Mouse (Mus musculus) duodenum, adult 2 months (tissue): ENCODE measurements around the gene Bahcc1. TPM values are rescaled to one million over a fixed set of nuclear protein-coding genes. Genes with fewer than 3 reads are reported as not detected.

Experiments used
- polyA plus RNA-seq: library from polyadenylated mRNA; depleted of rRNA; stranded (reverse); fragments of >200 nt; gene quantifications from 2 replicates; pipeline ENCODE4 v1.2.3, GENCODE M21; 2012; ENCODE audit warnings: low replicate concordance; rRNA removed

The Bahcc1 gene
- 11.2 and 12.3 TPM in 2 replicates for polyA plus RNA-seq

GRCm38 (mm10) chr11:120232230-120233097, at the start of gene Bahcc1:
TSS of gene Bahcc1 (plus strand) at chr11:120232947.

Other genes starting within 250 kb of the Bahcc1 start
- 6.0 and 7.4 TPM in 2 replicates for gene Aatk, start 185.8 kb upstream of the Bahcc1 start, polyA plus RNA-seq
- 1.7 and 2.4 TPM in 2 replicates for gene Cep131, start 146.1 kb upstream of the Bahcc1 start, polyA plus RNA-seq
- gene Tepsin, start 134.2 kb upstream of the Bahcc1 start, polyA plus RNA-seq = 75.8 and 104 TPM in 2 replicates
- gene Ndufaf8, start 134.0 kb upstream of the Bahcc1 start, polyA plus RNA-seq = 78.0 and 94.4 TPM in 2 replicates
- gene Slc38a10, start 81.6 kb upstream of the Bahcc1 start, polyA plus RNA-seq = 59.9 and 76.0 TPM in 2 replicates
- 797 and 1,378 TPM in 2 replicates for gene Actg1, start 115.6 kb downstream of the Bahcc1 start, polyA plus RNA-seq
- 0.12 TPM in 1 of 2 replicates, not detected in the other for gene Fscn2, start 128.6 kb downstream of the Bahcc1 start, polyA plus RNA-seq
- 49.3 and 67.2 TPM in 2 replicates for gene Faap100, start 145.8 kb downstream of the Bahcc1 start, polyA plus RNA-seq
- 48.8 and 65.0 TPM in 2 replicates for gene Nploc4, start 204.8 kb downstream of the Bahcc1 start, polyA plus RNA-seq
- gene Tspan10, start 209.7 kb downstream of the Bahcc1 start, polyA plus RNA-seq = 0.11 and 0.41 TPM in 2 replicates
- gene Pde6g, start 220.6 kb downstream of the Bahcc1 start, polyA plus RNA-seq = 0.27 and 0.28 TPM in 2 replicates
- gene Oxld1, start 225.1 kb downstream of the Bahcc1 start, polyA plus RNA-seq = 24.0 and 38.7 TPM in 2 replicates
- gene Ccdc137, start 225.2 kb downstream of the Bahcc1 start, polyA plus RNA-seq = 4.9 and 6.0 TPM in 2 replicates
- gene Arl16, start 234.7 kb downstream of the Bahcc1 start, polyA plus RNA-seq = 12.1 and 13.4 TPM in 2 replicates